Mouse (Mus musculus) large intestine, adult 2 months (tissue): ENCODE measurements around the gene Pacs1. TPM values are rescaled to one million over a fixed set of nuclear protein-coding genes. Genes with fewer than 3 reads are reported as not detected.

ENCODE experiments used
- DNase-seq: peaks from one replicate; pipeline ENCODE4 v3.0.0-alpha.2; 2012; ENCODE audit warnings: low read depth, low spot score
- WGBS: fragments of 180-500 bp; shearing (Covaris S2); methylation state at CpG from one replicate; pipeline ENCODE4 v1.1.7; 2018; 5-methylcytosine and 5-hydroxymethylcytosine counted together
- polyA plus RNA-seq: library from polyadenylated mRNA; depleted of rRNA; stranded (reverse); fragments of >200 nt; gene quantifications from 2 replicates; pipeline ENCODE4 v1.2.3, GENCODE M21; 2012; rRNA removed

Pacs1 gene
- 6.7 and 7.3 TPM in 2 replicates for polyA plus RNA-seq

GRCm38 (mm10) chr19:5272801-5273733 is at the start of gene Pacs1:
TSS of gene Pacs1 (minus strand) at chr19:5273119.
- WGBS, result under 1% methylated on average over 94 of the region's 97 CpGs
- peak; percentile 51 for DNase-seq

GRCm38 (mm10) chr19:5313189-5313588 is 40.3 kb upstream of the Pacs1 start:
- WGBS, result 78% methylated on average over 8 of the region's 8 CpGs
- no peak for DNase-seq

GRCm38 (mm10) chr19:5309025-5309424 is 36.1 kb upstream of the Pacs1 start:
- no peak for DNase-seq
- 81% methylated on average over 7 of the region's 7 CpGs for WGBS

DNA sequence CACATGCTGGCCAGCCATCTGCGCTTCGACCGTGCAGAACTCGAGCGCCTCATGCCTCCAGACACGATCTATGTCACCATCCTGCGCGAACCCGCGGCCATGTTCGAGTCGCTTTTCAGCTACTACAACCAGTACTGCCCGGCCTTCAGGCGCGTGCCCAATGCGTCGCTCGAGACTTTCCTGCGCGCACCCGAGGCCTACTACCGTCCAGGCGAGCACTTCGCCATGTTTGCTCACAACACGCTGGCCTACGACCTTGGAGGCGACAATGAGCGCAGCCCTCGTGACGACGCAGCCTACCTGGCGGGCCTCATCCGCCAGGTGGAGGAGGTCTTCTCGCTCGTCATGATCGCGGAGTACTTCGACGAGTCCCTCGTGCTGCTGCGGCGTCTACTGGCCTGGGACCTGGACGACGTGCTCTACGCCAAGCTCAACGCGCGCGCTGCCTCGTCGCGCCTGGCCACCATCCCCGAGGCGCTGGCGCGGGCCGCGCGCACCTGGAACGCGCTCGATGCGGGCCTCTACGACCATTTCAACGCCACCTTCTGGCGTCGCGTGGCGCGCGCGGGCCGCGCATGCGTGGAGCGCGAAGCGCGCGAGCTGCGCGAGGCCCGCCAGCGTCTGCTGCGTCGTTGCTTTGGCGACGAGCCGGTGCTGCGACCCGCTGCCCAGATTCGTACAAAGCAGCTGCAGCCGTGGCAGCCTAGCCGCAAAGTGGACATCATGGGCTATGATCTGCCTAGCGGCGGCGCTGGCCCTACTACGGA is 34.2 kb upstream of the Pacs1 start:
- 52% methylated on average over 98 of the region's 98 CpGs for WGBS
- DNase-seq, result no peak

GRCm38 (mm10) chr19:5306279-5306678 is 33.4 kb upstream of the Pacs1 start:
- WGBS, result 79% methylated on average over 6 of the region's 6 CpGs
- DNase-seq, result no peak

DNA sequence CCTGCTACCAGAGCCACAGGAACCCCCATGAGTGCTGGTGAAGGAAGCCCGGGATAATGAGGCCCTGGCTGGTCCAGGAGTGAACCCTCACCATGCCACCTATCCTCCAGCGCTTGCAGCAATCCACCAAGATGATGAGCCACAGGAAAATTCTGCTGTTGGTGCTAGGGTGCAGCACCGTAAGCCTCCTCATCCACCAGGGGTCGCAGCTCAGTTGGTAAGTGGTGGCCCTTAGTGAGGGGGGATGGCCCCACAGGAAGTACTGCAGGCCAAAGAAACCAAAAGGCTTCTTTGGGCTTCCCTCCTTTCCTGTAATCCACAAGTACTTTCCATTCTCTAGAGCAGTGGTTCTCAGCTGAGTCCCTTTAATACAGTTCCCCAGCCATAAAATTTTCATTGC is 29.5 kb upstream of the Pacs1 start:
- 15% methylated on average over 4 of the region's 4 CpGs for WGBS
- DNase-seq, result no peak

DNA sequence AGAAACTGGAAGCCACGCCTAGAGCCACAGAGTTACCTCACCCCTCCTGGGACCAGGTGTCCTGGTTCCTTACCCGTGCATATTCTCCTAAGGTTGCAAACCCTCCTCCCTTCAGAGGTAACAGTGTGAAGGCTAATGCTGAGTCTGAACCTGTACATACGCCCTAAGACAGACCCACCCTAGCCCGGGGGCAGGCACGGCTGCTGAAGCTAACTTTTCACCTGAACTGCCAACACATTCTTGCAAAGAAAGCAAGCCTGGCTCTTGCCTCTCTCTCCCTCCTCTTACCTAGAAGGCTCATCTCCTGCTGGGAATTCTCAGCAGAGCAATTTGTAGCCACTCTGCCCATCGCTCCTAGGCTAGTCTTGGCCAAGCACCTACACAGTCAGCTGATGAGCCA is 27.7 kb upstream of the Pacs1 start:
- DNase-seq, result no peak
- 66% methylated on average over 6 of the region's 6 CpGs for WGBS

DNA sequence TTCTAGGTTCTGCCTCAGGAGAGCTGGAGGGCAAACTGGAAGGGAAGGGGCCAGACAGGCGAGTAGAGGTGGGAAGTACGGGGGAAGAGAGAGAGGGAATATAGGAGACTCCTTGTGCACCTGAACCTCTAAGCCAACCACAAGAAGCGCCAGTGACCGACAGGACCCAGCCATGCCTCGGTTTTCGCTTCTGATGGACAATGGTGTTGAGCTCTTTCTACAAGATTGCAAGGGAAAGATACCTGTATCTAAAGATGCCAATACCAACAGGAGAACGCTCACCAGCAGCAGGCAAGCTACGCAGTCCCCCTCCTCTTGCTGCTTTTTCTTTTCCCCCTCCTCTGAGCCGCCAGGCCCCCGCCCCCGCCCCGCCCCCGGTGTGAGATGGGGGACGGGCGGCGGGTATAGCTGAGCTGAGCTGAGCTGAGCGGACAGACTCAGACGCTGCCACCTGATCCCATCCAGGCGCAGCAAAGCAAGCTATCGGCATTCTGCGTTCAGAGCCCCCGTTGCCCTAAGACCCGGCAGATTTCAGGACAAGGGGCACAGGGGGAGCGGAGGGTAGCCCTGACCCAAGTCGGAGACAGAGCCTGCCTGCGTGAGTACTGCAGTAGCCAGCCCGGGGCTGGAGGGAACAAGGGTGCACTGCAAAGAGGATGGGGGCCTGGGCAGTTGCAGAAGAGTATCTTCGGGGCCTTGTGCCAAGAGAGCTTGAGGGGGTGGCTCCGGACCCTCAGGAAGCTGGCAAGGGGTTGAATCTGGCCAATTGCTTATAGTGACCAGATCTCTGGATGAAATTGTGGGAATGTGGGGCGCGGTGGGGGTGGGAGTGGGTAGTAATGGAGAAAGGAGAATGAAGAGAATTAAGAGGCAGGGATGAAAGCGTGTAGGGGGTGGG is 25.2 kb upstream of the Pacs1 start, which contains the start of gene Gal3st3:
Gal3st3 (plus strand) TSS at position 429 of the 898 bp plus-strand sequence.
- 31% methylated on average over 32 of the region's 32 CpGs for WGBS

GRCm38 (mm10) chr19:5296630-5297029 is 23.7 kb upstream of the Pacs1 start:
- 77% methylated on average over 5 of the region's 5 CpGs for WGBS
- no peak for DNase-seq

More for the DNA sequence above, 25.2 kb upstream of the Pacs1 start, which contains the start of gene Gal3st3:
- DNase-seq, result no peak

DNA sequence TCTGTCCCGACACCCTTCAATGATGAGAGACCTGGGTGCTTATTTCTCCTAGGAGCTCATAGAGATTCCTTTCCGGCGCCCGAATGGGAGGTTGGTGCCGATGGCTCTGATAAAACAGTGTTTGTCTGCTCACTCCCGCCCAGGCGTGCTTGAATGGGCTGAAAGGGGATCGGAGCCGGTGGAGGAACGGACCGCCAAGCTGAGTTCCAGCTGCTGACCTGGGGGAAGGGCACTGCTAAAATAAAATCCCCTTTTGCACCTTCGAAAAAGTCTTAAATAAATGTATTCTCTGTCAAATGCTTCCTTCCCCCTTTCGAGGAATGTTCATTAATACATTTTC is 22.8 kb upstream of the Pacs1 start:
- 3% methylated on average over 13 of the region's 13 CpGs for WGBS
- no peak for DNase-seq

GRCm38 (mm10) chr19:5294972-5295735 is 22.2 kb upstream of the Pacs1 start, which contains the start of gene Sf3b2:
TSS of gene Sf3b2 (minus strand) at chr19:5295455.
- under 1% methylated on average over 46 of the region's 46 CpGs for WGBS
- DNase-seq, result peak; percentile 100

DNA sequence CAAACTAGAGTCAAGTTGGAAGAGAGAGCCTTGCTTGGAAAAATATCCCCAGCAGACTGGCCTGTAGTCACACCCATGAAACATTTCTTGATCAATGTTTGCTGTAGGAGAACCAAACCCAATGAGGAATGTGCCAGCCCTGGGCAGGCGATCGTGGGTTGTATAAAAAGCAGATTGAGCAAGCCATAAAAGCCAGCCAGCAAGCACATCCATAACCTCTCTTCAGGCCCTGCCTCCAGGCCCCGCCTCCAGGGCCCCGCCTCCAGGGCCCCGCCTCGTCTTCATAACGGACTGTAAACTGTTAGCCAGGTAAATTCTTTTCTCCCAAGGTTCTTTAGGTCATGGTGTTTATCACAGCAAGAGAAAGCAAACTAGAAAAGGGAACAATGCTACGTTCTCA is 5.5 kb upstream of the Pacs1 start:
- DNase-seq, result peak; percentile 65

DNA sequence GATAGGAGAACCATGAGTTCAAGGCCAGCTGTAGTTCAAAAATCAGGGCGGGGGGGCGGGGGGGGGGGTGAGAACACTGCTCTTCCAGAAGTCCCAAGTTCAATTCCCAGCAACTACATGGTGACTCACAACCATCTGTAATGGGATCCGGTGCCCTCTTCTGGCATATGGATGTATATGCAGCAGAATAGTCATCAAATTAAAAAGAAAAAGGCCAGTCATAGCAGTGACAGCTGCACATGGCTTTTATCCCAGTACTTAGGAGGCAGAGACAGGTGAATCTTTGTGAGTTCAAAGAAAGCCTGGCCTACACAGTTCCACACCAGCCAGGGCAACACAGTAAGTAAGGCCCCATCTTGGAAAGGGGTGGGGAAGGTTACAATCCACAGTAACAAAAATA is 4.2 kb upstream of the Pacs1 start:
- no peak for DNase-seq
- 95% methylated on average over 3 of the region's 3 CpGs for WGBS

More for the DNA sequence above, 5.5 kb upstream of the Pacs1 start:
- WGBS, result 28% methylated on average over 8 of the region's 8 CpGs

GRCm38 (mm10) chr19:5276531-5276930 is 3.6 kb upstream of the Pacs1 start:
- WGBS, result 89% methylated on average over 2 of the region's 2 CpGs
- DNase-seq, result no peak

DNA sequence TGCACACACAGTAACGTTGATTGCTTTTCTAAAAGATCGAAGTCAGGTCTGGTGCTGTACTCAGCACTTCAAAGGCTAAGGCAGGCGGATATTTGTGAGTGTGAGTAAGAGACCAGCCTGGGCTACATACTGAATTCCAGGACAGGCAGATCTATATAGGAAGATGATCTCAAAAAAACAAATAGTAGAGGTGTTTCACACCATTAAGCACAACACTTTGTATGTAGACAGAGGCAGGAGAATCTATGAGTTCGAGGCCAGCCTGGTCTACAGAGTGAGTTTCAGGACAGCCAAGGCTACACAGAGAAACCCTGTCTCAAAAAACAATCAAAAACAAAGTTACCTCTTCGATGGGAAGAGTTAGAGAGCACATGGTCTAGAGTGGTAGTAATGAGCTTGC is 2.8 kb upstream of the Pacs1 start:
- DNase-seq, result no peak
- whole genome bisulfite sequencing, result 88% methylated on average over 5 of the region's 5 CpGs

DNA sequence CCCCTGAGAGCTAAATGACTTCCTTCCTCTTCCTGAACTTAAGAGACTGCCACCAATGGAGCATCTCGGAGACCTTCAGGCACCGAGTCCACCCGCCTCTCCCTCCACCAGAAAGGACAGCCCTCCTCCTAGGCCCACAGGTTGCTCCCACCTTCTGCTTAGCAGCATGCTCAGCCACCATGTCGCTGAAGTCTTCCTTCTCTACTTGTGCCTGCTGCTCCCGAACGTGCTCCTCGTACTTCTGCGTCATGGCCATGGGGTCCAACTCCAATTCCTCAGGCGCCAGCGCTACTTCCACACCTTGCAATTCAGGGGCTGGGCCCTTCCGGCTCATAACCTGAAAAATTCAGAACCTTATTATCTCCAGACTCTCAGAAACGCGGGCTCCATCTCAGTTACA is 1.7 kb upstream of the Pacs1 start:
- WGBS, result 80% methylated on average over 13 of the region's 13 CpGs

GRCm38 (mm10) chr19:5273916-5274315 is 997 bp upstream of the Pacs1 start:
- no peak for DNase-seq
- WGBS, result 53% methylated on average over 4 of the region's 4 CpGs

More for the DNA sequence above, 1.7 kb upstream of the Pacs1 start:
- DNase-seq, result no peak

- DNase-seq, result no peak
Observed at GRCm38 (mm10) chr19:5272326-5272795, 558 bp downstream of the Pacs1 start.

DNA sequence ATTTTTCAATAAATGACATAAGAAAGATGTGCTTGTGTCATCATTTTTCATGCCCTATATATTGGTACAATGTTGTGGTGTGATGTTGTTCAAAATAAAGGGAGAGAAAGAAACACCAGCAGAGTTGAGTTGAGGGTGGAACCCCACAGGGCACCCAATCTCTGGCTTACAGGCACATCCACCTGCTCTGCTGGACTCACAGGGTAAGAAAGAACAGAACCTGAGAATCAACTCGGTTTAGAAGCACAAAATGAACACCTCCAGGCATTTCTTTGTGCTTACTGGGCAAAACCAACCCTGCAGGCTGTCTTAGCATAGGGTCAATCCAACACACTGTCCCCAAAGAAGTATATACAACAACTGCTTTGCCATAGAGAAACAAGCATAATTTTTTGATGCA is 1.5 kb downstream of the Pacs1 start:
- WGBS, result 24% methylated on average over 1 of the region's 1 CpGs

More at GRCm38 (mm10) chr19:5272326-5272795, 558 bp downstream of the Pacs1 start:
- 2% methylated on average over 28 of the region's 30 CpGs for WGBS

More for the DNA sequence above, 1.5 kb downstream of the Pacs1 start:
- no peak for DNase-seq
